Mouse (Mus musculus) cortical plate, adult 2 months (tissue): ENCODE results near the gene Cldn1.

Experiments
- CTCF ChIP-seq: fragments of 200-500 bp; IDR thresholded peaks from 2 replicates; pipeline ENCODE4 v1.5.1; 2011; ENCODE audit warnings: mild to moderate bottlenecking, control low read depth, low read length; ENCODE audit not compliant: insufficient read depth; ENCODE audit errors: extremely low read depth
- POLR2A ChIP-seq: fragments of 200-500 bp; IDR thresholded peaks from 2 replicates; pipeline ENCODE4 v1.6.1; 2011; ENCODE audit warnings: mild to moderate bottlenecking, low read length, control low read depth; ENCODE audit not compliant: insufficient read depth; ENCODE audit errors: extremely low read depth

- TF ChIP-seq CTCF (no peak), POLR2A (no peak)
These were observed 12.5 kb upstream of the Cldn1 start for GRCm38 (mm10) chr16:26384112-26384649.
